Mouse (Mus musculus) ES-Bruce4 (cell line): Measurements from ENCODE around the gene Ppp4r3b. TPM values are rescaled to one million over a fixed set of nuclear protein-coding genes. Genes with fewer than 3 reads are reported as not detected.

Experiments used
- H3K27ac ChIP-seq: 2 replicates; pipeline ENCODE4 v1.5.1; 2012; ENCODE audit warnings: low read length, inconsistent platforms; ENCODE audit not compliant: insufficient read depth
- H3K27me3 ChIP-seq: 2 replicates; pipeline ENCODE4 v1.6.1; 2012; ENCODE audit warnings: mild to moderate bottlenecking, low read length, inconsistent platforms; ENCODE audit not compliant: control insufficient read depth, poor library complexity, insufficient read depth, severe bottlenecking
- H3K36me3 ChIP-seq: 2 replicates; pipeline ENCODE4 v1.6.1; 2012; ENCODE audit warnings: inconsistent platforms, mild to moderate bottlenecking, low read length, moderate library complexity; ENCODE audit not compliant: control insufficient read depth, poor library complexity, insufficient read depth, severe bottlenecking
- H3K4me1 ChIP-seq: one replicate; pipeline ENCODE4 v1.8.1; 2011; ENCODE audit warnings: low read length; ENCODE audit not compliant: control insufficient read depth, insufficient read depth
- H3K4me3 ChIP-seq: 2 replicates; pipeline ENCODE4 v1.5.1; 2011; ENCODE audit warnings: low read depth, mild to moderate bottlenecking, low read length
- H3K9ac ChIP-seq: 2 replicates; pipeline ENCODE4 v1.6.1; 2012; ENCODE audit warnings: low read depth, mild to moderate bottlenecking, inconsistent platforms; ENCODE audit not compliant: poor library complexity, severe bottlenecking
- H3K9me3 ChIP-seq: replicated peaks from 2 replicates; pipeline ENCODE4 v1.6.1; 2012; ENCODE audit warnings: mild to moderate bottlenecking, low read length, inconsistent platforms; ENCODE audit not compliant: control insufficient read depth, poor library complexity, insufficient read depth, severe bottlenecking
- CTCF ChIP-seq: IDR thresholded peaks from one replicate; pipeline ENCODE4 v1.8.1; 2011; ENCODE audit warnings: low read depth, low read length
- EP300 ChIP-seq: IDR thresholded peaks from 2 replicates; pipeline ENCODE4 v1.6.1; 2011; ENCODE audit warnings: low read depth, low read length; ENCODE audit not compliant: insufficient read depth
- POLR2A ChIP-seq: IDR thresholded peaks from one replicate; pipeline ENCODE4 v1.8.1; 2011; ENCODE audit warnings: low read length; ENCODE audit not compliant: insufficient read depth
- polyA plus RNA-seq: library from polyadenylated mRNA; stranded (reverse); fragments of >200 nt; gene quantifications from 2 replicates; pipeline ENCODE4 v1.2.4, GENCODE M21; 2011; ENCODE audit warnings: low read depth; ENCODE audit not compliant: missing spikeins, insufficient read depth, insufficient read length

The Ppp4r3b gene
- polyA plus RNA-seq, 1 experiment: 51.8 TPM

DNA sequence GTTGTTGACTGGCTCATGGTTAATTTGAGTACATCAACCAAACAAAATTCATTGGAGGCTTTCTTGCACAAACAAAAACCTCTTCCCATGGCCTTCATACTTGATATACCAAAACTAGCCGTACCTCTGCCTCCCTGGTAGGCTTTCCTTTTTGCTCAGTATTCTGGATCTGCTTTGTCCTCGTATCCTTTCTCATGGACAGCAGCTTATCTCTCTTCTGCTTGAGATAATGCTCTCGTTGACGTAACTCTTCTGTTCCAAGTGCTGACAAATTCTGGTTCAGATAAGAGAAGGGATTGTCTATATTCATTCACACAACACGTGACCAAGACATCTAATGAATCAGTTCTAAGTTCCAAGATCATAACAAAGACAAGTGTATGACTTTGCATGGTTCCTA lies 49.6 kb downstream of the Ppp4r3b start:
- Histone ChIP-seq H3K9me3 (no peaks in the 10 kb centered on the region), H3K4me3 (no peak overlapping the region), H3K36me3 (peaks cover 37% of the 10 kb centered on the region), H3K9ac (no peak overlapping the region), H3K4me1 (no peaks in the 10 kb centered on the region), H3K27ac (no peak overlapping the region), H3K27me3 (no peaks in the 10 kb centered on the region)
- TF ChIP-seq EP300 (no peak), POLR2A (no peak), CTCF (no peak)

DNA sequence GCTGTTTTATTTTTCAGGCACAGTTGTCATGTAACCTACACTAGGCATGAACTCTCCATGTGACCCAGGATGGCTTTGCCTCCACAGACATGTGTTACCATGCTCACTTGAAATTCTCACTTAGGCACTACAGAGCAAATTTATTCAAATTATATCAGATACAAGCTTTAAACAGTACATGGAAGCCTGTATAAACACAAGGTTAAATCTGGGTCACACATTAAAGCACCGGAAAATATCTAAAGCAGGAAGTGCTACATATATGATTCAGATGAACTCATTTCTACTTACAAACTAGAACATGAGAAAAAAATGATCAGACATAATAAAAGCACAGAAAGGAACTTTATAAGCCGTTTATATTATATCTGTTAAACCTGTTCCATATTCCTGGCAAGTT lies 52.1 kb downstream of the Ppp4r3b start:
- no peak overlapping the region for H3K27ac ChIP-seq
- peaks cover 30% of the 10 kb centered on the region for H3K36me3 ChIP-seq
- no peaks in the 10 kb centered on the region for H3K4me1 ChIP-seq
- H3K27me3 ChIP-seq: no peaks in the 10 kb centered on the region
- no peaks in the 10 kb centered on the region for H3K9me3 ChIP-seq
- H3K9ac ChIP-seq: no peak overlapping the region
- TF ChIP-seq EP300: no peak
- no peak for TF ChIP-seq CTCF
- no peak for TF ChIP-seq POLR2A
- H3K4me3 ChIP-seq: no peak overlapping the region

DNA sequence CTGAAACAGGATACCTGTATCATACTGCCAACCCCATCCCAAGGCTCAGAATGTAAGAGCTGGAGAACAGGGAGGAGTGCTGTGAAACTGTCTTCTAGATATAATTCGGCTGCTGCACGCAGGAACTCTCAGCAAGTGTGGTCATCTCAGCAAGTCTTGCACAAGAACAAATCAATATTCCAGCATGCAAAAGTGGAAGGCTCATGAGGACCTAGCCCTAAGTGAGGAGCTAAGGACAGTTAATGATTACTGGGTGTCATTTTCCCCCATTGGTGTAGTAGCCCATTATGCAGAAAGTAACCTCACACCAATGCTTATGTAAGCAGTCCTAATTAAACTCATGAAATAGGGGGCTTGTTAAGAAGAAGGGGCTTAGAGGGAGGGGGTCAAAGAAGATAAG lies 56.3 kb downstream of the Ppp4r3b start:
- Histone ChIP-seq H3K27ac (no peak overlapping the region), H3K27me3 (no peaks in the 10 kb centered on the region), H3K9me3 (no peaks in the 10 kb centered on the region), H3K9ac (no peak overlapping the region), H3K36me3 (peaks cover 8% of the 10 kb centered on the region), H3K4me3 (no peak overlapping the region), H3K4me1 (no peaks in the 10 kb centered on the region)
- no peak for TF ChIP-seq EP300
- TF ChIP-seq POLR2A: no peak
- TF ChIP-seq CTCF: no peak

DNA sequence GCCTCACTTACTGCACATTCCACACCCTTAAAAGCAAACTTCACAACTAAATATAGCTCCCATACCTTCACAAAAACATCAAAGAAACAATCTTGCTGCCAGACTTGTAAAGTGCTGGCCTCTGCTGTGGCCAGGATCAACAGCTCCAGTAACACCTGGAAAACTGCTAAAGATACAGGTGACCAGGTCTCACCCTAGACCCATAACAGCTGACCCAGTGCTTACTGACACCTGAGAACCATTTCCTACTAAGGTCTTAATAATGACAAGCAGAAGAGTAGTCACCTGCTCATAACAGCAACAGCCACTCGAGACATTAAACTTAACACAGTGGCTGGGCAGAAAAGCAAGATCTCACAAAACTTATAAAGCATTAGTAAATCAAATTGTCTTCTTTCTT lies 60.9 kb downstream of the Ppp4r3b start:
- Histone ChIP-seq H3K9me3 (no peaks in the 10 kb centered on the region), H3K4me3 (no peak overlapping the region), H3K36me3 (peaks cover 2% of the 10 kb centered on the region; the same call in 1 of the 2 replicates), H3K4me1 (no peaks in the 10 kb centered on the region), H3K27me3 (no peaks in the 10 kb centered on the region), H3K27ac (no peak overlapping the region), H3K9ac (no peak overlapping the region)
- no peak for TF ChIP-seq POLR2A
- TF ChIP-seq CTCF: no peak
- no peak for TF ChIP-seq EP300

DNA sequence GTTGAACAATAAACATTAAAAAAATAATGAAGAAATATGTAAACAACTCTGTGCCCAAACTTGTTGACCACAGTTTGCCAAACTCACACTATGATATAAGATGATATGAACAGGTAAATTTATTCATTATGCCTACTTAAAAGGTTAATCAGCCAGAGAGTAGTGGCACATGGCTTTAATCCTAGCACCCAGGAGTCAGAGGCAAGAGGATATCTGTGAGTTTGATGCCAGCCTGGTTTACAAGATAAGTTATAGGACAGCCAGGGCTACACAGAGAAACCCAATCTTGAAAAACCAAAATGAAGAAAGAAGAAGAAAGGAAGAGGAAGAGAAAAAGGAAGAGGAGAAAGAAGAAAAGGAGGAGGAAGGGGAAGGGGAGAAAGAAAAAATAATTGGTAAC lies 64.7 kb downstream of the Ppp4r3b start:
- TF ChIP-seq CTCF: no peak
- no peak for TF ChIP-seq EP300
- TF ChIP-seq POLR2A: no peak

DNA sequence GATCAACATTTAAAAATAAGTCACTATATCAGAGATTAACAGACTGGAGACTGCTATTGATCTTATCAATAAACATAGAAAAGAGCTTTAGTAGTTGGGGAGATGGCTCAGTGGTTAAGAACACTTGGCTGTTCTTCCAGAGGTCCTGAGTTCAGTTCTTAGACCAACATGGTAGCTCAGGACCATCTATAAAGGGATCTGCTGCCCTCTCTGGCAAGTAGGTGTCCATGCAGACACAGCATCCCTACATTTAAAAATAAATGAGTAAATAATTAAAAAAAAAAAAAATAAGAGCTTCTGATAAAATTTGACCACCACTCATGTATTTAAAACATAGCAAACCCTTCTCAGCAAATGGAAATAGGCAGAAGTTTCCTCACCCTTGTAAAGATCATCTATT lies 65.4 kb downstream of the Ppp4r3b start:
- Histone ChIP-seq H3K9ac (no peak overlapping the region), H3K27ac (no peak overlapping the region), H3K36me3 (no peaks in the 10 kb centered on the region; the same call in 1 of the 2 replicates), H3K27me3 (no peaks in the 10 kb centered on the region), H3K9me3 (no peaks in the 10 kb centered on the region), H3K4me3 (no peak overlapping the region), H3K4me1 (no peaks in the 10 kb centered on the region)
- TF ChIP-seq EP300 (no peak), POLR2A (no peak), CTCF (no peak)

More for the DNA sequence above, 64.7 kb downstream of the Ppp4r3b start:
- H3K4me1 ChIP-seq: no peaks in the 10 kb centered on the region
- no peaks in the 10 kb centered on the region for H3K9me3 ChIP-seq
- no peak overlapping the region for H3K27ac ChIP-seq
- no peaks in the 10 kb centered on the region; the same call in 1 of the 2 replicates for H3K36me3 ChIP-seq
- no peak overlapping the region for H3K4me3 ChIP-seq
- no peaks in the 10 kb centered on the region for H3K27me3 ChIP-seq
- no peak overlapping the region for H3K9ac ChIP-seq
